Mouse (Mus musculus) intestine, embryonic 14.5 days (tissue): ENCODE measurements around the gene Olfr1461. TPM values are rescaled to one million over a fixed set of nuclear protein-coding genes. Genes with fewer than 3 reads are reported as not detected.

Experiments
- ATAC-seq: fragments of 200-750 bp; cut with Nextera tagmentation; replicated peaks from 2 replicates; pipeline ENCODE4 v1.8.0; 2017; ENCODE audit warnings: low read depth, moderate number of reproducible peaks, moderate TSS enrichment, moderate library complexity; ENCODE audit not compliant: low FRiP score, low TSS enrichment
- DNase-seq: peaks from one replicate; pipeline ENCODE4 v3.0.0-alpha.2; 2018; ENCODE audit warnings: low spot score
- H3K27ac ChIP-seq: fragments of 300-500 bp; sonication (generic); 2 replicates; pipeline ENCODE4 v1.5.1; 2014; ENCODE audit warnings: low read depth, mild to moderate bottlenecking, control low read depth
- H3K27me3 ChIP-seq: fragments of 300-500 bp; sonication (generic); replicated peaks from 2 replicates; pipeline ENCODE4 v1.6.1; 2014; ENCODE audit warnings: low read length, control low read depth; ENCODE audit not compliant: control insufficient read depth, insufficient read depth
- H3K36me3 ChIP-seq: fragments of 300-500 bp; sonication (generic); 2 replicates; pipeline ENCODE4 v1.6.1; 2014; ENCODE audit warnings: low read length, control low read depth; ENCODE audit not compliant: control insufficient read depth, insufficient read depth
- H3K4me1 ChIP-seq: fragments of 300-500 bp; sonication (generic); replicated peaks from 2 replicates; pipeline ENCODE4 v1.6.1; 2014; ENCODE audit warnings: low read length, control low read depth, mixed read lengths; ENCODE audit not compliant: control insufficient read depth, insufficient read depth
- H3K4me2 ChIP-seq: fragments of 300-500 bp; sonication (generic); 2 replicates; pipeline ENCODE4 v1.6.1; 2014; ENCODE audit warnings: low read length
- H3K4me3 ChIP-seq: fragments of 300-500 bp; sonication (generic); 2 replicates; pipeline ENCODE4 v1.5.1; 2014; ENCODE audit warnings: low read depth, low read length, control low read depth, mixed read lengths
- H3K9ac ChIP-seq: fragments of 300-500 bp; sonication (generic); 2 replicates; pipeline ENCODE4 v1.6.1; 2014; ENCODE audit warnings: mild to moderate bottlenecking, low read length
- H3K9me3 ChIP-seq: fragments of 300-500 bp; sonication (generic); 2 replicates; pipeline ENCODE4 v1.6.1; 2016; ENCODE audit warnings: low read length, control low read depth; ENCODE audit not compliant: control insufficient read depth
- WGBS: fragments of 180-500 bp; shearing (Covaris S2); extraction: QIAGEN DNeasy Blood & Tissue Kit; methylation state at CpG from one replicate; pipeline ENCODE4 v1.1.7; 2014; 5-methylcytosine and 5-hydroxymethylcytosine counted together
- polyA plus RNA-seq: library from polyadenylated mRNA; unstranded; fragments of >200 nt; fragmentation: Nextera tagmentation; extraction: Ambion mirVana; gene quantifications from 2 replicates; pipeline ENCODE4 v1.2.1, GENCODE M21; 2014

Olfr1461 gene
- not detected in 2 replicates for polyA plus RNA-seq

DNA sequence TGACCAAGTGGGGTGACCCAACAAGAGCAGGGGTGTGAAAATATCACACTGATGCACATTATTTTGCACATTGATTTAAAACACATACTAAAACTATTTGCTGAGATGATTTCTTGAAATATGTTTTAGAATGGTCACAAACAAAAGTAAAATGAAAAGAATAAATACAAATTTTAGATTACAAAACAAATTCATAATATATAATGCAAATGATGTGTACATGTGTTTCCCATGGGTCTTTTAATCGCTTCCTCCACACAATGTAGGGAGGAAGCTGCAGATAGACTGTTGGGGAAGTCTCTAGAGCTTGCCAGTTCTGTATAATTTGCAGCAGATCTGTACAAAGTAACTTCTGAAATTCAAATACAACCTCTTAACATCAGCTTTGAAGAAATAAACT lies at the start of gene Olfr1461:
Gene Olfr1461 (plus strand): TSS at position 301 of the 400 bp plus-strand sequence.
- H3K36me3 ChIP-seq, result no peaks in the 10 kb centered on the region
- no peaks in the 10 kb centered on the region for H3K27me3 ChIP-seq
- no peak within 1 kb of the TSS for H3K27ac ChIP-seq
- DNase-seq (no peak), ATAC-seq (no peak)
- H3K9ac ChIP-seq, result no peak within 1 kb of the TSS
- H3K9me3 ChIP-seq, result no peaks in the 10 kb centered on the region
- 40% methylated on average over 1 of the region's 1 CpGs for WGBS
- H3K4me3 ChIP-seq, result no peak within 1 kb of the TSS
- no peaks in the 10 kb centered on the region for H3K4me1 ChIP-seq
- no peak within 1 kb of the TSS for H3K4me2 ChIP-seq

DNA sequence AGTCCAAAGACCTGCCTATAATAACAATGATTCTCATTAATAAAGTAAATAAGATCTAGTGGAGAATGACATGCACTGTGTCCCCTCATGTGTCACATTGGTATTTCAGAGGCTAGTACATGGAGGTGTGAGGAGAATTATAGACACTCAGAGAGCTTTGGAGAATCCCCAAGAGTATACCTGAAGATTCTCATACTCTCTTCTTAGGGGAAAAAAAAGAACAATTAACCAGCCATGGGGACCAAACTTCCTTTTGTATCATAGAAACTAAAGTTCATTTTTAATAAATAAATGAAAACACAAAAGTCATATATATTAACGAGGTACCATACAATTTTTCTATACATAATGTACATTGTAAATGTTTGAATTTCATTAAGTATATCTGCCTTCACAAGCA lies 13.4 kb upstream of the Olfr1461 start, which contains the start of gene Olfr1459:
Gene Olfr1459 (minus strand): TSS at position 101 of the 400 bp plus-strand sequence.
- ATAC-seq (no peak), DNase-seq (no peak)
- Histone ChIP-seq H3K4me3 (no peak within 1 kb of the TSS), H3K4me2 (no peak within 1 kb of the TSS), H3K36me3 (no peaks in the 10 kb centered on the region), H3K9me3 (no peaks in the 10 kb centered on the region), H3K27ac (no peak within 1 kb of the TSS), H3K4me1 (no peaks in the 10 kb centered on the region), H3K27me3 (no peaks in the 10 kb centered on the region), H3K9ac (no peak within 1 kb of the TSS)
- WGBS, result 70% methylated on average over 1 of the region's 1 CpGs

DNA sequence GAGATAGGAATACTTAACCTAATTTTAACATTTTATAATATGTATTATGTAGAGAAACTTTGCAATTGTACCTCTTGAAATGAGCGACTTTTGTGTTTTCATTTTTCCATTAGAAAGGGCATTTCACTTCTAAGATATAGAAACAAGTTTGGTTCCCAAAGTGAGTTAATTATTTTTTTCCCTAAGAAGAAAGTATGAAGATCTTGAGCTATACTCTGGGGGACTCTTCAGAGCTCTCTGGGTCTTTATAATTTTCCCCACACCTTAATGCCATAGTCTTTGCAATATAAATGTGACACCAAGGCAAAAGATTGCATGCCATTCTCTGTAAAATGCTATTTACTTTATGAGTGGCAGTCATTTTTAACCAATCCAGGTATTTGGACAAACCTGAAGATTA lies 22.6 kb downstream of the Olfr1461 start, which contains the start of gene Olfr1462:
Gene Olfr1462 (plus strand): TSS at position 301 of the 400 bp plus-strand sequence.
- DNase-seq, result no peak
- no peak for ATAC-seq

More for the DNA sequence above, 22.6 kb downstream of the Olfr1461 start, which contains the start of gene Olfr1462:
- Histone ChIP-seq H3K36me3 (no peaks in the 10 kb centered on the region), H3K27me3 (no peaks in the 10 kb centered on the region), H3K4me3 (no peak within 1 kb of the TSS), H3K4me2 (no peak within 1 kb of the TSS), H3K27ac (no peak within 1 kb of the TSS), H3K9ac (no peak within 1 kb of the TSS), H3K9me3 (no peaks in the 10 kb centered on the region), H3K4me1 (no peaks in the 10 kb centered on the region)
- WGBS, result 92% methylated on average over 1 of the region's 1 CpGs

Other genes starting within 250 kb of the Olfr1461 start
- gene Olfr1448, start 238.6 kb upstream of the Olfr1461 start, polyA plus RNA-seq, result not detected in 2 replicates
- gene Olfr1449, start 232.2 kb upstream of the Olfr1461 start, polyA plus RNA-seq, result not detected in 2 replicates
- gene Olfr1450, start 212.7 kb upstream of the Olfr1461 start, polyA plus RNA-seq, result not detected in 2 replicates
- gene Olfr1451, start 168.0 kb upstream of the Olfr1461 start, polyA plus RNA-seq, result not detected in 2 replicates
- not detected in 2 replicates for gene Olfr1453, start 134.7 kb upstream of the Olfr1461 start, polyA plus RNA-seq
- gene Olfr1454, start 102.4 kb upstream of the Olfr1461 start, polyA plus RNA-seq, result not detected in 2 replicates
- not detected in 2 replicates for gene Olfr1457, start 65.1 kb upstream of the Olfr1461 start, polyA plus RNA-seq
- not detected in 2 replicates for gene Olfr1458, start 56.2 kb upstream of the Olfr1461 start, polyA plus RNA-seq
- gene Olfr1459, start 13.5 kb upstream of the Olfr1461 start, polyA plus RNA-seq, result 0.03 TPM in 1 of 2 replicates, not detected in the other
- not detected in 2 replicates for gene Olfr1462, start 22.7 kb downstream of the Olfr1461 start, polyA plus RNA-seq
- gene Olfr1463, start 68.3 kb downstream of the Olfr1461 start, polyA plus RNA-seq, result not detected in 2 replicates
- gene Olfr1465, start 152.5 kb downstream of the Olfr1461 start, polyA plus RNA-seq, result not detected in 2 replicates
- not detected in 2 replicates for gene Olfr1466, start 175.9 kb downstream of the Olfr1461 start, polyA plus RNA-seq
- gene Olfr1467, start 199.2 kb downstream of the Olfr1461 start, polyA plus RNA-seq, result not detected in 2 replicates
- not detected in 2 replicates for gene Olfr1469, start 244.8 kb downstream of the Olfr1461 start, polyA plus RNA-seq